Mouse (Mus musculus): ENCODE results near the gene Ccdc40.
A peak's percentile ranks its signal among the peaks of the same experiment; 100 is the strongest.
"Not testable (repeated sequence)": the region's sequence is repeated elsewhere in the genome, so short reads cannot be mapped to it uniquely, and the experiment has no call there.

Ccdc40 gene

DNA sequence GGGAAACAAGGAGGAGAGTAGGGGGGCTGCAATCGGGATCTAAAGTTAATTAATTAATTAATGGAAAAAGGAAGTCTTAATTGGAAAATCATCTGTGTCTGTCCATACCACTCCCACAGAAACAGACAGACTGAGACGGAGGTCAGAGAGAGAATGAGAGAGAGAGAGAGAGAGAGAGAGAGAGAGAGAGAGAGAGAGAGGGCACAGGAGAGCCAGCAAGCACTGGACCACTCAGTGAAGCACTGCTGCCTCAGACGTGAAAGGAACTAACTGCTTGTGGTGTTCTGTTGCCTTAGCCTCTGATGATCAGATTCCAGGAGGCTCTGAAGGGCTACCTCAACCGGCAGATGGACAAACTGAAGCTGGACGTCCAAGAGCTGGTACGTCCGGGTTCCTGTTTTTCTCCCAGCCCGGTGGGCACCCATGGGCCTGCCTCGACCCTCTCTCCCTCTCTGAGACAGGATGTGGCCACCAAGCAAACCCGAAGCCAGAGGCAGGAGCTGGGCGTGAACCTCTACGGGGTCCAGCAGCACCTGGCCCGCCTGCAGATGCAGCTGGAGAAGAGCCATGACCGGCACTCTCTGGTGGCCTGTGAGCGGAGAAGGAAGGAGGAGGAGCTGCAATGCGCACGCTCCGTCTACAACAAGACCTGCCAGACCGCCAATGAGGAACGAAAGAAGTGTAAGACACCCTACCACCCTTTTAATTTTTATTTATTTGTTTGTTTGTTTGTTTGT lies 9.4 kb downstream of the Ccdc40 start:
- peak; percentile 43 for DNase-seq

DNA sequence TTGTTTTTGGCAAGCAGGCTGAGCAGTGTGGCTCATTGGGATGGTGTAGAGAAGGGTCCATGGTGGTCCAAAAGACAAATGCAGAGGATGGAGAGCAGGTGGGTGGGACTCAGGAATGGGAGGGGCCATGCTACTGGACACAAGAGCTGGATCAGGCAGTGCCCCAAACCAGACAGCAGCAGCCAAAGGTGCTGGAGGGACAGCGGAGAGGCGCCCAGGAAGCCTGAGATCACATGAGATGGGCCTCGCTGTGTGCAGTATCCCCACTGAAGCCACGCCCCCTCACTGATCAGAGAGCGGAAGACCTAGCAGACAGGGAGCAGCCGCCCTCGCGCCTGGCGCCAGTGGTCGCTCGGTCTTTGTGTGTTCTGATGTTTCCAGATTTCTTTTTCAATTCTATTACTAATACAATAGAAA lies 9.9 kb downstream of the Ccdc40 start:
- peak; percentile 75 for DNase-seq

DNA sequence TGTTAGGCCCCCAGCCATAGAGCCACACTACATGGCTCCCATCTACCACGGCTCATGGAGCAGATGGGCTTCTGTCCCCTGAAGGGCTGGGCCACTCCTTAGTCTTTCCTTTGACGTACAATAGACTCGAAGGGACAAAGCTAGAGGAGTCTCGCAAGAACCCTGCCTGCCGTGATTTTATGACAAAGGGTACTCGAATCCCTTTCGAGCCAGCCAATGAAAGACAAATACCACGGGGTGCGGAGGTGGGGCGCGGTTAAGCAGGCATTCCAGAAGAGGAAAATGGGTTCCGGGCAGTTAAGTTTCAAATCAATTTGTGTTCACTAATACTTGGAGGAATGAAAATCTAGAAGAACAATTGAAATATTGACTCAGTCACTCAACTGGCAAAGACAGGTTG lies 11.1 kb downstream of the Ccdc40 start:
- no peak for DNase-seq

DNA sequence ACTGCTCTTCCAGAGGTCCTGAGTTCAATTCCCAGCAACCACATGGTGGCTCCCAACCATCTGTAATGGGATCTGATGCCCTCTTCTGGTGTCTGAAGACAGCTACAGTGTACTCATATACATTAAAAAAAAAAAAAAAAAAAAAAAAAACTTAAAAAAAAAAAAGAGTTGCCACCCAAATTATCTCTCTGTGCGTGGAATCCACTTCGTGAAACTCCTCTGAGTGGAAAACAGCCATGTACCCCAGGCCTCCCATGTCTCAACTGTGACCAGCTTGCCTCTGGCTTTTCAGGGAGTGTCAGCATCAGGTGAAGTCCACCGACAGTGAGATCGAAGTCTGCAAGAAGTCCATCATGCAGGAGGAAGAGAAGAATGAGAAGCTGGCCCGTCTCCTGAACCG lies 17.2 kb downstream of the Ccdc40 start:
- DNase-seq = not testable (repeated sequence)

DNA sequence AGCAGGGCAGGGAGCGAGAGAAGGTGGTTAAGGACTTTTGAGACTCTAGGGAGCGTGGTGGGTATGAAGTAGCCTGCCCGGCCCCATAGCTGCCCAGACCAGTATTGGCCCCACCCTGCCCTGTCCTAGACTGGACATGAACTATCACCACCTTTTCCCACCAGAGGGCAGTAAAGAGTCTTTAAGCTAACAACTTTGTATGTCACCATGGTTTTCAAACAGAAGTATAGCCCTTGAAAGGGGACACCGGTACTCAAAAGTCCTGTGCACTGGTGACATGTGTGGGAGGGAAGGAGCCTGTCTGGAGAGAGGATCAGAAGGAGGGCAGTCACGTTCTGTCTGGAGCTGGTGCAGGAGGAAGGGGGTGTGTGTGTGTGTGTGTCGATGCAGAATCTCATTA lies 20.6 kb downstream of the Ccdc40 start:
- DNase-seq = peak; percentile 49

DNA sequence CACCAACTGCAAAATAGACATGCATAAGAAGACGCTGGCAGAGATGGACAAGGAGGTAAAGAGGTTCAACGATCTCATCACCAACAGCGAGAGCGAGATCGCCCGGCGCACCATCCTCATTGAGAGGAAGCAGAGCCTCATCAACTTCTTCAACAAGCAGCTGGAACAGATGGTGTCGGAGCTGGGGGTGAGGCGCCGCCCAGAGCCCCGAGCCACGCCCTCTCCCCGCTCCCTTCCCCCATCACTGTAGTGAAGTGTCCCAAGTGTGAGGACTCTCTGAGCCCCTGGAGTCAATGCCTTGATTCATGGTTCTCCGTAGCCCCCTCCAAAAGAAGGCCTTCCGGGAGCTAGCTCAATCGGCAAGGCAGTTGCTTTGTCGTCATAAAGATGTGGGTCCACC lies 22.6 kb downstream of the Ccdc40 start:
- DNase-seq = no peak

DNA sequence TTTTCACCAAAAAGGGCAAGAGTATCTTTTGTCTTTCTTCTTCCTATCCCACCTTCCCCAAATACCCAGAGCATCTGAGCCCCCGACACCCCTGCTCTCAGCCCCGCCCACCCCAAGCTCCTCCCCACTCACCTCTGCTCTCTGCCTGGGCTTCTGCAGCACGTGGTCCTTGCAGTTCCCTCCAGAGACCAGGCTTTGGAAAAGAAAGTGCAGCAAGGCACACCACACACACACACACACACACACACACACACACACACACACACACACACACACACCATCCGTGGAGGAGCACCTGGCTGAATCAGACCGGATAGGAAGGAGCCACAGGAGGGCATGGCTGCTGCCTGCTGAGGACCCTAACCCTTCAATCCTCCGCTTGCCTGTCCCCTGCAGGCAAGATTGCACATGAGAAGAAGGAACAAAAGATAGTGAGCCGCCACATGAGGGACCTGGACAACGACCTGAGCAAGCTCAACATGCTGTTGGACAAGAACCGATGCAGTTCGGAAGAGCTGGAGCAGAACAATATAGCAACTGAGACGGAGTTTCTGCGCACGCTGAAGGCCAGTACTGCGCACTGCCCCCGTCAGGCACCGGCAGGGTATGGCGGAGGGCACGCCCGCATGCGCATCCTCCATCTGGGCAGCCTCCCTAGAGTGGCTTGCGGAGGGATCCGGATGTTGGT lies 24.6 kb downstream of the Ccdc40 start:
- peak; percentile 61 for DNase-seq

DNA sequence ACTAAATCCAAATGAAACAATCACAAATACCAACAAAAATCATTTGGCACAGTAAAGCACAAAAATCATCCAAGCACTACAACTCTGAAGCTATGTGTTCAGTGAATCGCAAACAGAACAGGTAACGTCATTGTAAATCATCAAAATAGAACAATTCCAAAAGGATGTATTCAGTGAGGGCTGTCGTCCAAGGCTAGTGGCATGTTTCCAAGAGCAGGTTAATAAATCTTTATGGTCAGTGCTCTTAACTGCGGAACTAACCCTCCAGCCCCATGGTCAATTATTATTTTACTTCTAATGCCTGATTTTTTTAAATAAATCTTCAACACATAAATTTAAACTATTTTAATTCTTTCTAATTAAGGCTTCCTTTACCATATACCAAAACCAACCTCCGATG lies 28.2 kb downstream of the Ccdc40 start:
- DNase-seq = not testable (repeated sequence)

DNA sequence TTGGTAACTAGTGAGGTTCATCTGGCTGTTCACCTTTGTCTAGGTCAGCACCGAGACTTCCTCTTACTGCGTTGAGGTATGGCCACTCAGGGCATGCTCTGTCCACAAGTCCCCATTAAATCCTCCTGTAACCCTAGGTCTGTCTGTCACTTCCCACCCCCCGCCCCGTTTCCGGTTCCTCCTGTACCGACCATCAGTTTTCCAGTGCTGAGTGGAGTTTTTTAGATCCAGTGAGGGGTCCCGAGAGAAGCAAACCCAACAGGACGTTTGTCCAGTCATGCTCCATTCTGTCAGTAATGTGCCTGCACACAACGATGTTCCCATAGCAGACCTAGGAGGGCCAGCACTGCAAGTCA lies 29.8 kb downstream of the Ccdc40 start:
- no peak for DNase-seq

DNA sequence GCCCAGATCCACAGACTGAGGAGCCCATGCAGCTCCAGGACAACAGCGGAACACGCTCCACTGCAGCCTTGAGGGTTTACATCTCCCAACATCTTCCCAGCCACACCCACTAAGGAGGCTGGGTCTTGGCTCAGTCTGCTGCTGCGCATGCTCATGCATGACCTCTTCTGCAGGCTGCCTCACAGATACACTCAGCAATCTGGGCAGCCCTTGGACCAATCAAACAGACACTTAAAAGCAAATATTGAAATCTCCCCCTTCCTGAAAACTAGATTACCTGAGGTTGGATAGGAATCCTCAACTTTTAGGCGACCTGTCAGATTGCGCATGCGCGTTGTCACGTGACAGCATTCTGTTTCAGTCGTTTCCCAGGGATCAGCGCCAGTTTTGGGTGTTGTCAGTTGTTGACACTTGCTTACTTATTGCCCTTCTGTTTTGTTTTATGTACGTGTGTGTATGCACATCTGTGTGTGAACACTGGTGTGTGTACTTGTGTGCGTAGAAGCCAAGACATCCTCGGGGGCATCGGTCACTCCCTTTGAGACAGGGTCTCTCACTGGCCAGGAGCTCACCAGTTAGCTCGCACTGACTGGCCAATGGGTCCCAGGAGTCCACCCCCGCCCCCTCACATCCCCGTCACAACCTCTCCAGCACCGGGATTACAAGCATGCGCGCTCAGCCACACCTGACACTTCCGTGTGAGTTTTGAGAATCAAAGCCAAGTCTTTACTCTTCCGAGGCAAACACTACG lies 30.4 kb downstream of the Ccdc40 start:
- peak; percentile 64 for DNase-seq

DNA sequence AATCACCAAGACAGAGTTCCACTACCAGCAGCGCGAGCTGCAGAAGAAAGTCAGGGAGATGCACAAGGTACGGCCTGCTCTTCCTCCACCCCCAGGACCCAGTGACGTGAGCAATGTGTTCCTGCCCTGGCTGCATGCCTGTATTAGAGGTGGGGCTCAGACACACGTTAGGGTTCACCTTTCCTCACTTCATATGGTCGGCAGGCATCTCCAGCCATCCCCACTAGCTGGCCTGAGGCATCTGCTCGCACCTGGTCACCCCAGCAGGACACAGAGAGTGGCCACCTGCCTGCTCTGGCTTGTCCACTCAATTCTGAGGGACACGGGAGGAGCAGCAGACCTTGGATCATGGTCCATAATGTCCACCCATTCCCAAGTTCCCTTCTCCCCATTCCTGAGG lies 31.6 kb downstream of the Ccdc40 start:
- DNase-seq = no peak

DNA sequence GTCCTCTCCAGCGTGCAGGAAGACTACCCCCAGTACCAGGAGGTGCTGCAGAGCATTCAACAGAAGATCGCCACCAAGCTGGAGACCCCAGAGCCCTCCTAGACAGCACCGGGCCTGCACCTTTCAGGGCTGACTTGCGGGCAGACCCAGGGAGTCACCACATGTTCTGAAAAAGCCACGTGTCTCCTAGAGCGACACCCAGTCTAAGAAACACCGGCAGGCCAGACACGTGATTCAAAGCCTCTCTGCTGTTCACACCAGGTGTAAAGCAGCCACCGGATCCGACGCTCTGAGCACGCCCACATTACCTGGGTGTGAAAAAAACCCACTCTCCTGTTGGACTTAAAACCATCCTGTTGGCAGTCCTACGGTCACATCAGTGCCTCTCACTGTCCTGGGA lies 36.0 kb downstream of the Ccdc40 start:
- DNase-seq = no peak

DNA sequence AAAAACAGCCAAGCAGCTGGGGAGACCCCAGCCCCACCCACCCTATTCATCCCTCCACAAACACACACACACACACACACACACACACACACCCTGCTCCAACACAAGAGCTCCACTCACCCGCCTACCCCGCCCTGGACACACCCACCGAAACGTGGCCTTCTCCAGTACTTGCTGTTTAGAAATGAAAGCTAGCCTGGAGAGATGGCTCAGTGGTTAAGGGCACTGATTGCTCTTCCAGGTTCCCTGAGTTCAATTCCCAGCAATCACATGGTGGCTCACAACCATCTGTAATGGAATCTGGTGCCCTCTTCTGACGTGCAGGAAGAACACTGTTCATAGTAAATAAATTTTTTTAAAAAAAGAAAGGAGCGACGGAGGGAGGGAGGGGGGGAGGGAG lies 37.4 kb downstream of the Ccdc40 start:
- DNase-seq = peak; percentile 36

DNA sequence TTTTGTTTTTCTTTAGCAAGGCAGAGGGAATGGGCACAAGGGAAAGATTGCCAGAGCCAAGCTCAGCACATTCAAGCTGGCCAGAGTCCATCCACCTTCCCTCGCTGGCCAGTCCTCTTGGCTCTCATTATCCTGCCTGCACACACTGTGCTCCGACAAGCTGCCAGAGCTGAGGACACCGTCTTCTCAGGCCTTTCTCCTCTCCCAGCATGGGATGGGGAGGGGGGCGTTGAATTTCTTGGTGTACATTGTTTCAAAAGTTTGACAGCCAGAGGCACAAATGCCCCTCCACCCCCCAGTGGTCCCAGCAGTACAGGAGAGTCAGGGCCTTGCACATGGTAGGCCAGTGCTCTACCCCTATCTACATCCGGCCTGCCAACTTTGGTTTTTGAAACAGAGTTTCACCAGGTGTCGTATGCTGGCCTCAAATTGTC lies 38.9 kb downstream of the Ccdc40 start:
- DNase-seq = no peak

DNA sequence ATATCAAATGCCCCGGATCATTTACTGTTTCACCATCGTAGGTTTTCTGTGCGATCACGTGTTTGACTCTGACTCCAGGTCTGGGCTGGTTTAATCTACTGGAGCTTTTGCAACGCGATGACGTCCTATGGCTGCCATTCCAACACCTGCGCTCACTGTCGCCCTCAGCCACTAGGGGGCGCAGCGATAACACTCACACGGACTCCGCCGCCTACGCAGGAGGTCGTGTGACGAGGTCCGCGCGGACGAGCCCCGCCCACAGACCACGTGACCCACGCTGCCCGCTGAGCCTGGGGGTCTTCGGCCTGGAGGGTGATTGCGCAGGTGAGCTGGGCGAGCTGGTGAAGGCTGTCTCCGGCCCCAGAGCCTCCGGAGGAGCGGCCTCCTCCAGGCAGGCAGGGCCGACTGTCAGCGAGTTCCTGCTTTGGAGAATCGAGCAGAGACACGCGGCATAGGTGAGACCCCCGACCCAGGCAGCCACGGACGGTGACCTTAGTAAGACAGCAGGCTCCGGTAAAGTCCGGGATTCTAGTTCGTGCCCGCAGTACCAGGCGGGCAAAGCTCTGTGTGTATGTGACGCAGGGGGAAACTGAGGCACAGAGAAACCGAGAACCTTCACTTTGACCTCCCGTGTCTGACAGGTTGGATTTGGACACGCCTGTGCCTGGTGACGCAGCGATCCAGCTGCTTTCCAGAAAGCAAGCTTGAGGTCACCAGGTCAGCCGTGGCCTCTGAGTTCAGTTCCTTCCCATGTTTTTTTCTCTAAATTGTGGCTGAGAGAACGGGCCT lies 39.6 kb downstream of the Ccdc40 start, which contains the start of gene Gaa:
TSS of gene Gaa (plus strand) at position 120 of the 789 bp plus-strand sequence.
- DNase-seq = peak; percentile 95

DNA sequence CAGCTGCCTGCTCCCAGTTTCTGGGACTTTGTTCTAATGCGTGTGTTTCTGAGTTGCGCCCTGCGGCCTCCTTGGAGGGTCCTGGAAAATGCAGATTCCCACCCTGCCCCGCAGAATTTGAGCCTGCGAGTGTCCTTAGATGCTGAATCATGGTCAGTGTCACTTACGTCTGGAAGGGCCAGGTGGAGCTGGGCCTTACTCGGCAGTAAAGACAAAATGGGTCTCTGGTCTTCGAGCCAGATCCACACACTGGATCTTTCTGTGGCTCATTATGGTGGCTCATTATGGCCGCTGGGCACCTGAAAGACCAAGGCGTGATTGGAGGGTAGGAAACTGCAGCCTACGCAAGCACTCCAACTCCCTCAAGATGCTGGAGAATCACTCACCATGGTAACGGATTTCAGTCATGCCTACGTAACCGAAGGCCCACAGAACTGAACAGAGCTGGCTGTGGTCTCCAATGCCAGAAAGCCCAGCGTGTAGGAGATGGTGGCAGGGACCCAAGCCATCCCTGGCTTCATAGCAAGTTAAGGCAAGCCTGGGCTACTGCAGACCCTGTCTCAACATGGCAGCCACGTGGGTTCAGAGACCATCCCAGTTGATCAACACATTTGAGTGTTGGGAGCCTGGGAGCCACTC lies 40.3 kb downstream of the Ccdc40 start:
- no peak for DNase-seq

DNA sequence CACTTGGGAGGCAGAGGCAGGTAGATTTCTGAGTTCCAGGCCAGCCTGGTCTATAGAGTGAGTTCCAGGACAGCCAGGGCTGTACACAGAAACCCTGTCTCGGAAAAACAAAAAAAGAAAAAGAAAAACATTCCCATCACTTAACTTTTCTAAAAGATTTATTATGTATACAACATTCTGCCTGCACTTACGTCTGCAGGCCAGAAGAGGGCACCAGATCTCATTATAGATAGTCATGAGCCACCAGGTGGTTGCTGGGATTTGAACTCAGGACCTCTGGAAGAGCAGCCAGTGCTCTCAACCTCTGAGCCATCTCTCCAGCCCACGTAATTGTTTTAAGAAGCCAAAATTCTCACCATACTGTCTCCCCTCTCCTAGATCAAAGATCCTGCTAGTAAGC lies 44.1 kb downstream of the Ccdc40 start:
- not testable (repeated sequence) for DNase-seq

DNA sequence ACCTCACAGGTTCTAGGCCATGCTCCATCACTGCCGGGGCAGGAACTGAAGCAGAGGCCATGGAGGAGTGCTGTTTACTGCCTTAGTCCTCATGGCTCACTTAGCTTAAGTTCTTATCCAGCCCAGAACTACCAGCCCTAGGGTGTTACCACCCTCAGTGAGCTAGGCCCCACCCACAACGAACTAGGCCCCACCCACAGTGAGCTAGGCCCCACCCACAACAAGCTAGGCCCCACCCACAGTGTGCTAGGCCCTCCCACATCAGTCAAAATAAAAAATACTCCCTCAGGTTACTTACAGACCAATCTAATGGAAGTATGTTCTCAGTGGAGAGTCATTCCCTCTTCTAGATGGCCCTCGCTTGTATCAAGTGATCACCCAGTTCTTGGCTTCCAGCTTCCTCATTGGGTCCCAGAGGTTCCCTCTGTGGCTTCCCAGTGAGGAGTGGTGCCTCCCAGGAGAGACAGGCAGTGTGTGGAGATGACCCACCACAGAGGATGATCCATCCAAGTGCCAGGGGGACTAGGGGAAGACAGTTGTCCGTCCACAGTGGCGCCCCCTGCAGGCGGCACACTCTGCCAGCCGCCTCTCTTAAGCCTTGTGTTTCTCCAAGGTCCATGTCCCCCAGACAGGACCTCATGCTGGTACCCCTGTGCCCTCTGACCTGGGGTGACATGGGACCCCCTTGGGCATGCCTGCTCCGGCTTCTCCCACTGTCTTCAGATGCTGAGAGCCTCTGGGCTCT lies 45.0 kb downstream of the Ccdc40 start:
- DNase-seq = no peak

DNA sequence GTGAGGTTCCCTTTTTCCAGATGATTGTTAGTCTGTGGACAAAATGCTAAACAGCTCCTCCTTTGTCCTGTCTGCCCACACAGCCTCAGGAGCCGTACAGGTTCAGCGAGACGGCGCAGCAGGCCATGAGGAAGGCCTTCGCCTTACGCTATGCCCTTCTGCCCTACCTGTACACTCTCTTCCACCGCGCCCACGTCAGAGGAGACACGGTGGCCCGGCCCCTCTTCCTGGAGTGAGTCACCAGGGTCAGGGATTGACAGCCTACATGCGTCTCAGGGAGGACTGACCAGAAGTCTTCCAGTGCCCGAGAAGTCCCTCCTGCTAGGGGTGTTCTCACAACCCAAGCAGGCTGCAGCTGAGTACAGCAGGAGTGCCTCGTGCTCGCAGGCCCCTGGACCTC lies 52.7 kb downstream of the Ccdc40 start:
- no peak for DNase-seq

DNA sequence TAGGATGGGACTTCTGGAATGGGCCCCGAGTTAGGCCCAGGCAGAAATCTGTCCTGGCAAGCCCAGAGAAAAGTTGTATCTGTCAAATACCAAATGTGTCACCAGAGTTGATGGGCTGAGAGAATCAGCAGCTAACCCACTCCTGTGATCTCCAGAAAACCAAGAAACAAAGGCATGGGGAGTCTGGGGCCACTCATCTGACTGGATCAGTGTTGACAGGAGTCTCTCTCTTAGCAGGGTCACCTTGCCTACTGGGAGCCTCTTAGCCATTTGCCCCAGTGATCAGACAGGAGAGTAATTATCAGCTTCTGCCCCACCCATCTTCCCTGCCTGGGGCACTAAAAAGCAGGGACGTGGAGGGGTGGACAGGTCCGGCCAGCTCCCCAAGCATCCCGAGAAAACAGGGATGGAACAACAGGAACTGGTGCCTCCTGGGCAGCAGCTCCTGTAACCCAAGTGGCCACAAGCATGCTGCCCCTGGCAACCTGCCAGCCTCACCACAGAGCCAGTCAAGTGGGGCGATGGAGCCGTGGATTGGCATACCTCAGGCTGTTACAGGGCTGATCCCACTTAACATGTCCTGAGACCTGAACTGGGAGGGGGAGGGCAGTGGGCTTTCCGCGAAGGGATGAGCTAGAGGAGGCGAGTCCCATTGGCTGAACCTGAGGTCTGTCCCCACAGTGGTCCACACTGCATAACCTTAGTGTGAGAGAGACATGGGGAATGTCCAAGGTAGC lies 57.6 kb downstream of the Ccdc40 start:
- DNase-seq = no peak

Data from liver (tissue).